Mouse (Mus musculus): ENCODE measurements at regions not wholly inside any gene's neighbourhood (a gene's known extent, or its start where the extent isn't known, plus 50 kb on each side); places are given as distances from the start of the nearest gene placed in this dataset.
"Not testable (repeated sequence)": the region's sequence is repeated elsewhere in the genome, so short reads cannot be mapped to it uniquely, and the experiment has no call there.

DNA sequence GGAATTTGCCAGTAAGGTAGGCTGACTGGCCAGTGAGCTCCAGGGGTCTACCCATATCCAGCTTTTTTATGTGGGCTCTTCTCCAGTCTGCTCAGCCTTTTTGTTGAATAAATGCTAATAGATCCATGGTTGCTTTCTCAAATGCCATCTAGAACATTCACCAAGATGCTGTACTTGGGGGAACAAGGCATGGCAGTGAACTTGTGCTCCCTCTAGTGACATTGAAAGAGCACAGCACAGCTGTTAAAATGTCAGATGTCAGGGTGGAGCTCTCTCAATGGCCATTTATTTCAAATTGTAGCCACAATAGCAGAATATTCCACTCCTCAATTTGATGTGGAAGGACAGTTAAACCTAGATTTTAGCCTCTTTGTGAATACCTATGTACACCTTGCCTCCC, 86.3 kb downstream of the Kcnk1 start:
- no peak for DNase-seq (ENCODE audit: low spot score in 2 of 2)

DNA sequence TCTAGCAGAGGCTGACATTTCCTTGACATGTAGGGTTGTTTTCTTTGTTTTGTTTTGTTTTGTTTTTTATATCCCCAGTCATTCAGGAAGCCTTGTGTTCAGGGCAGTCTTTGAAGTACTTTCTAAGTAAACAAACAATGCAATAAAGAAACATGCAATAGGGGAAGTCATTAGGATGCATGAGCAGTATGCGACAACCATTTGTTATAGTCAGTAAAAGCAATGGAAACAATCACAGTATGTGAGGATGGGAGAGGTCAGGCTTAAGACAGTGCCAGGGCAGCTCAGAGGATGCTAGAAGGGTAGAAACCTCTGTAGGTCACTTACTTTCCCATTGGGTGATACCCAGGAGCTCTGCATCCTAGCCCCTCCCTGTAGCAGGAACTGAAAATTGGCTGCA, 87.9 kb downstream of the Kcnk1 start:
- no peak for DNase-seq (ENCODE audit: low spot score in 2 of 2)

- DNase-seq (ENCODE audit: low spot score in 2 of 2), result no peak
Observed at GRCm38 (mm10) chr8:126090772-126091171, 95.8 kb downstream of the Kcnk1 start.

DNA sequence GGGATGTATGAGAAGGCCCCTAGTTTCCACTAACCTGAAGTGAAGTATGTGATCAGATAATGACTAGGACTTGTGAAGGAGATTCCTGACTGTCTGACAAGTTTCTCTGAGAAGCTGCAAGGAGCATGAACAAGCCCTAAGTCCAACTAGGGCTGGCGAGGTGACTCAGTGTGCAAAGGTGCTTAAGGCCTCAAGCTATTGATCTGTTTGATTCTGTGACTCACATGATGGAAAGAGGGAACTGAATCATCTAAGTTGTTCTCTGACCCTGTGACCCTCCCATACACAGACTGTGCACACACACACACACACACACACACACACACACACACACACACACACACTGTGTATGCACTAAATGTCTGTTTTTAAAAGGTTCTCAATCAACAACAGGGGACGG, 99.0 kb downstream of the Kcnk1 start:
- no peak for DNase-seq (ENCODE audit: low spot score in 2 of 2)

DNA sequence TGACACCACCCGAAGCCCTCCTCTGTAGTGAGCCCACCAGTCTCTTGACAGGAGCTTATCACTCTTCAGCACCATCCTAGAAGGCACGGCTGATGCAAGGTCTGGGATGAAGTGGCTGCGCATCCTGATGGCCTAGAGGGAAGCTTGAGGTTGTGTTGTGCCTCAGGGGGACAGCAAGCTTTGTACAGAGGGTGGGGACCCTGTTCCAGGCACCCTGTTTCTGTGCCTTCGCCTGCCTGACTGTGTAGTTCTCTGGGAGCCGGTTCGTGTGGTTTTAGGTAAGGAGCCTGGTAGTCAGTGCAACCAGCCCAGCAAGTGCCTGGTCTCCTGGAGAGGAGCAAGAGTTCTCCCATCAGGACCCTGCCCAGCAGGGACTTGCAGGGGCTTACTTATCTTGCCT, 101.1 kb downstream of the Kcnk1 start:
- DNase-seq (ENCODE audit: low spot score in 2 of 2), result no peak

- no peak for DNase-seq (ENCODE audit: low spot score in 2 of 2)
Observed at GRCm38 (mm10) chr8:126096636-126097170, 101.7 kb downstream of the Kcnk1 start.

- DNase-seq (ENCODE audit: low spot score in 2 of 2), result no peak
Observed at GRCm38 (mm10) chr8:126098886-126099285, 103.9 kb downstream of the Kcnk1 start.

DNA sequence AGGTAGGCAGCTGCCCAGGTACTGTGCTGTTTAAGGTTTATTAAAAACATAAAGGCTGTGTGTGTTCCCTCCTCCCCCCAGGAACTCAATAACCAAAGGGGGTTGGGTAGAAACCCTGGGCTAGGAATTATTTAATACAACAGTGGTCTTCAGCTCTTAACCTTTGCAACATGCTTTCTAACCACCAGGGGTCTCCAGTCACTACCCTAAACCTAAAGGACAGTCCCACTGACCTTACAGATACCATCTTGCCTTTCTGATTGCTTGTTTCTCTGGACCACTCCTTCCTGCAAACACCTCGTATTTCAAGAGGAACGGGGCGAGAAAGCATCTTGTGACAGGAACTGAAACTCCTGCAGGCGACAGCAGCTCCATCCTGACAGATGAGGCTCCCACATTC, 104.9 kb downstream of the Kcnk1 start:
- DNase-seq (ENCODE audit: low spot score in 2 of 2), result no peak

GRCm38 (mm10) chr8:126105043-126105442, 110.1 kb downstream of the Kcnk1 start:
- peak; percentile 33 to 34 for DNase-seq (ENCODE audit: low spot score in 2 of 2)

DNA sequence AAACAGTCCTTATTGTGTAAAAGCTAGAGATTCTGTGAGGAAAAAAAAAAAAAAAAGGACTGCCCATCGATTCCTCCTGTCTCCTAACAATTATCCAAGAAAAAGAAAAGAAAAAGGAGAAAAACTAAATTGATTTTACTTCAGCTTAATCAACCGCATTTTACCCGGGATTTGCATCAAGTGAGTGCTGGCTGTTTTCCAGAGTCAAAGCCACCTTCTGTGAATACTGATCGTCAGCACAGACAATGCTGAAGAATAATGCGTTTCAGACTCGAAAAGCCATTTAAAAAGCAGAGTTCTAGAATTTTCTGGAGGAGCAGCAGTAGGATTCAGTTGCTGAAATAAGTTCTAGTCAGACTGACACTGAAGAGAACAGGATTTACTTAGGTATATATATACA, 131.1 kb downstream of the Kcnk1 start:
- peak in 1 of 2 experiments; percentile 31 for DNase-seq (ENCODE audit: low spot score in 2 of 2)

DNA sequence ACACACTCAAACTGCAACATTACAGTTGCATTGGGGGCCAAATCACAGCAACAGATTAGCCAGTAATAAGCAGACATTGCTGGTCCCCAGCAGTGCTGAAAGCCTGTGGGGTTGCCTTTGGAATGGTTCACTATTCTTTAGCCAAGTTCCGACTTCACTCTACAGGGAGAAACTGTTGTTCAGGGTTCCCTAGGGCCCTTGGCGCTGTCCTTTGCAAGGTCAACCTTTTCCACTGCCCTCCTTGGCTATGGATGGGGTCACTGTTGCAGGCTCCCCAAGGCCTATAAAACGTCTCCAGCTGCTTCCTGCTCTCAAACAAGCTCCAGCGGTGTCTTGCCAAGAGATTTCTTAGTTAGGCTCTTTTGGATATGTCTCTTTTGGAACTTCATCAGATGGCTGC, 137.1 kb downstream of the Kcnk1 start:
- DNase-seq (ENCODE audit: low spot score in 2 of 2), result no peak

DNA sequence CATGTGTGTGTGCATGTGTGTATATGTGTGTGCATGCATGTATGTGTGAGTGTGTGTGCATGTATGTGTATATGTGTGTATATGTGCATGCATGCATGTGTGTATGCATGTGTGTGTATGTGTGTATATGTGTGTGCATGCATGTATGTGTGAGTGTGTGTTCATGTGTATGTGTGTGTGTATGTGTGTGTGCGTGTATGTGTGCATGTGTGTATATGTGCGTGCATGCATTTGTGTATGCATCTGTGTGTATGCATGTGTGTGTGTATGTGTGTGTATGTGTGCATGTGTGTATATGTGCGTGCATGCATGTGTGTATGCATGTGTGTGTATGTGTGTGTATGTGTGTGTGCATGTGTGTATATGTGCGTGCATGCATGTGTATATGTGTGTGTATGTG, 137.9 kb downstream of the Kcnk1 start:
- not testable (repeated sequence) for DNase-seq (ENCODE audit: low spot score in 2 of 2)

- DNase-seq (ENCODE audit: low spot score in 2 of 2), result no peak
Observed at GRCm38 (mm10) chr8:126135100-126135499, 140.1 kb downstream of the Kcnk1 start.

DNA sequence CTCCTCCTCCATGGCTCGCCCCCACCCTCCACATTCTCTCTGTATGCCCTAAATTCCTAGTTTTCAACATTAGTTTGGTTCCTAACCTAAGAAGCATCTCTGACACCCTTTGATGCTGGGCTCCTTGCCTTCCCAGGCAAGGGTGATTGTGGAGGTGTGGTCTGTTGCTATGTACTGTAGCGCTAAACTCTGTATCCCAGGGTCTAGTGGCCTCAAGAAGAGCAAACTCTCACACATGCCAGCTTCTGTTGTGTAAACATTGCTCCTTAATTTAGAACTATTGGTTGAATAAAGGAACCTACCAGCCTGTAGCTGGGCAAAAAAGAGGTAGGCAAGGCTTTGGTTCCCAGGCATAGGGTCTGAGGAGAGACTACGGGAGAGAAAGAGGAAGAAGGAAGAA, 140.6 kb downstream of the Kcnk1 start:
- DNase-seq (ENCODE audit: low spot score in 2 of 2), result no peak

DNA sequence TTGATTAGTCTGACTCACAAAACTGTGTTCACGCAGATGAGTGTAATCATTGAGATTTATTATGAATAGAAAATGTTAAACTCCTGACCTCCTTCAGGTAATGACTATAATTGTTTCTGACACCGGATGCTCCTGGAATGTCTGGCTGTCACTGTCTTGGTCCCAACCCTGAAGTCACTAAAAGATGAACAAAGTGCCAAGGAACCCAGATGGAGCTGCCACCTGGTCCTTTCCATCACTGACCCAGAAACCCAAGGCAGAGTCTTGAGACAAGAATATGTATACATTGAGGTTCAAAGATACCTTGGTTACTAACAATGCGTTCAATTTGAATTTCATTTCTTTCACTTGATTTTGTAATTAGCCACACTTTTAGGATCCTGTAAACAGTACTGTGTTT, 142.0 kb downstream of the Kcnk1 start:
- no peak for DNase-seq (ENCODE audit: low spot score in 2 of 2)

DNA sequence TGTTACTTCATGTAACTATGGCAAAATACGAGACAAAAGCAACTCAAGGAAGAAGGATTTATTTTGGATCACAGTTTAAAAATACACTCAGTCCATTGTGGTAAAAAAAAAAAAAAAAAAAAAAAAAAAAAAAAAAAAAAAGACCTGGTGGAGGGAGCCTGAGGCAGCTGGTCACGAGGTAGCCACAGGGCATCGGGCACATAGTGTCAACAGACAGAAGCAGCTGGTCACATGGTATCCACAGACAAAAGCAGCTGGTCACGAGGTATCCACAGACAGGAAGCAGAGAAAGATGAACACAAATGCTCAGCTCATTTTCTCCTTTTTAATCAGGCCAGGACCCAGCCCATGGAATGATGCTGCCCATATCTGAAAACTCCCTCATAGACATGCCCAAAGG, 142.5 kb downstream of the Kcnk1 start:
- DNase-seq (ENCODE audit: low spot score in 2 of 2), result no peak

DNA sequence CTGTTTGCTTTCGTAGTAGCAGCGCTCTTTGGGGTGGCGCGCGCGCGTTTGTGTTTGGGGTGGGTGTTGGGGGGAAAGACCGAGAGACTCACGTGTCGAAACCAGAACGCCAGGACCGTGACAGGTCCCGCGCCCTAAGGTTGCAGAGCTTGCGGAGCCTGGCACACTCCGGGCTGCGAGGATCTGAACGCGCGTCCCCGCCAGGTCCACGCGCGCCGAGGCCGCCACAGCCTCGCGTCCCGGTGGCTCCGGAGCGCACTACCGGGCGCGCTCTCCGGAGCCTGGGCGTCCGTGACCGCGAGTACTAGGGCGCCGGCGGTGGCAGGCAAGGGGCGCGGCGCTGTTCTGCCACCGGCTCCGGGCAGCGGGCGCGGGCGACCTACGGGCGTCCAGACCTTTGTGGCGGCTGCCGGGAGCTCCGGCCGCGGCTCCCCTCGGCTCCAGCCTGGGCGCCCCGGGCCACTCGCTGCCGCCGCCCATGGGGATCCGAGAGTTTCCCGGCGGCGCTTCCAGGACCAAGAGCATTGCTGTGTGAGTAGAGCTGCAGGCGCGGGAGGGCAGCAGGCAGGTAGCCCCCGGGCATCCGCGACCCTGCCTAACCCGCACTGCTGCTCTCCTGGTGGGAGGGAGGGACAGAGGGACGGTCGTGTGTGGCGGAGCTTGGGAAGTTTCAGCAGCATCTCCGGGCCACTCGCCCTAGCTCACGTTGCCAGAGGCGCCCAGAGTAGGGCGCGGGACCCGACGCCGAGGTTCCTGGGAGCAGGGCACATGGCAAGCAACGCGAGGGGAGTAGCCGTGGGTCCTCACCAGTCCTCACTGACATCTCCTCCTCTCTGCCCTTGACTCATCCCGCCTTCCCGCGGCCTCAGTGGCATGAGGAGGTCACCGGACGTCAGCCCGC, 143.9 kb downstream of the Kcnk1 start:
- peak in 1 of 2 experiments; percentile 38 for DNase-seq (ENCODE audit: low spot score in 2 of 2)

DNA sequence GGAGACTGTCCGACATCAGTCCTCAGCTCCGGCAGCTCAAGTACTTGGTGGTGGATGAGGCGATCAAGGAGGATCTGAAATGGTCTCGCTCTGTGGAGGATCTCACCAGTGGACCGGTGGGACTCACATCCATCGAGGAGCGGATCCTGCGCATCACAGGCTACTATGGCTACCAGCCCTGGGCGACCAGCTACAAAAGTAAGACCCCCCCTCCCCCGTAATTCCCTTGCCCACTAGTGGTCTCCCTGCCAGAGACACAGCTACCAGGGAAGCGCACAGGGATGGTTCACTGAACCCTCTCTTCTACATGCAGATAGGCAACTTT, 144.5 kb downstream of the Kcnk1 start:
- DNase-seq (ENCODE audit: low spot score in 2 of 2), result no peak

DNA sequence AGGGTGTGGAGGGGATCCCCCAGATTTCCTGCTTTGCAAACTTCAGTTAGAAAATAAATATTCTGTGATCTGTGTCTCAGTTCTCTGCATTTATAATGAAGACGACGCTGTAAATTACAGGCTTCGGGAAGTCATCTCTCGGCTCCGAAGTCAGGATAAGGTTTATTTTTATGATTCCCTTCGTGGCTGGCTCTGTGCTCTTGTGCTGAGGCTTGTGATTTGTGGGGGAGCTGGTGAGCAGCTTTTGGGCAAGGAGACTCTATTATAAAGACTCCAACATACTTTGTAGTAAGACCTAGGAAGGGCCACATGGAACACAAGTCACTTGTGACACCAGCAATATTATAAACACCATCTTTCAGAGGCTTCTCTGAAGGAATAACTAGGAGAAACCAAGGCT, 146.0 kb downstream of the Kcnk1 start:
- no peak for DNase-seq (ENCODE audit: low spot score in 2 of 2)

DNA sequence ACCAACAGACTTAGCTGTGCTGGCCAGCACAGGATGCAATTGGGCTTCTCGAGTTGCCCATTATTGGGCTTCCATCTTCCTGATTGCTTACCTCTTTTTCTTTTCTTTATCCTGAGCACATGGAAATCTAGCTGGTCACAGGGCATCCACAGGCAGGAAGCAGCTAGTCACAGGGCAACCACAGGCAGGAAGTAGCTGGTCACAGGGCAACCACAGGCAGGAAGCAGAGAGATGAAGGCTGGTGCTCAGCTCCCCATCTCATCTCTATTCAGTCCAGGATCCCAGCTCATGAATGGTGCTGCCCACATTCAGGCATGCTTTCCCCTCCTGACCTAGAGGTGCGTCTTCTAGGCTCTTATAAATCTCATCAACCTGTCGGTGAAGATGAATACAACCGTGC, 146.8 kb upstream of the Slc35f3 start:
- no peak for DNase-seq (ENCODE audit: low spot score in 2 of 2)

DNA sequence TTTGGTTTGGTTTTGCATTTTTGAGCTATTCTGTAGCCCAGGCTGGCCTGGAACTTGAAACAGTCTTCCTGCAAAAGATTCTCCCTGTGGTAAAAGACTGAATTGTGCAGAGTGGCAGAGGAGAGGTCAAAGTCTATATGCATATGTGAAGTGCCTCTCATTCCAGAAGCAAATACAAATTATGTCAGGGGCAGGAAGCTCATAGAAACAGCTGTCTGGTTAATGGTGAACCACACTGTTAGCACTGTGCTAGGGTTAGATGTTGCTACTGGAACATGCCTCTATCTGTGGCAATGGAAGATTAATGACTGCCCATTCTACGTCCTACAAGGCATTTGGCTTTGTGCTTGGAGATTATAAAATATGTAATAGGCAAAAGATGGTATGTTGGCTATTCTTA, 144.4 kb upstream of the Slc35f3 start:
- no peak for DNase-seq (ENCODE audit: low spot score in 2 of 2)

GRCm38 (mm10) chr8:126157452-126158185, 140.7 kb upstream of the Slc35f3 start:
- DNase-seq (ENCODE audit: low spot score in 2 of 2), result peak in 1 of 2 experiments; percentile 40

GRCm38 (mm10) chr8:126159485-126159884, 138.9 kb upstream of the Slc35f3 start:
- no peak for DNase-seq (ENCODE audit: low spot score in 2 of 2)

All from right cerebral cortex, postnatal 10 days (tissue).